Mouse (Mus musculus): Measurements from ENCODE around the gene Duoxa2. TPM values are rescaled to one million over a fixed set of nuclear protein-coding genes. Genes with fewer than 3 reads are reported as not detected.
A peak's percentile ranks its signal among the peaks of the same experiment; 100 is the strongest.

Duoxa2 gene
- polyA plus RNA-seq, 1 experiment from 2014 or later = 0.71 TPM

GRCm38 (mm10) chr2:122302574-122303241, 4.0 kb downstream of the Duoxa2 start:
- peak overlapping the region; percentile 67; the same call in 1 of the 2 replicates for H3K4me2 ChIP-seq (ENCODE audit: low read depth, low read length)
- H3K4me1 ChIP-seq (ENCODE audit: control insufficient read depth, insufficient read depth, low read length) = peaks cover 10% of the 10 kb centered on the region
- H3K27me3 ChIP-seq (replicated peaks; ENCODE audit: control insufficient read depth, insufficient read depth, low read length) = peaks cover 84% of the 10 kb centered on the region
- WGBS = 13% methylated on average over 9 of the region's 9 CpGs
- no peak overlapping the region for H3K9ac ChIP-seq (ENCODE audit: low read depth, low read length)
- H3K9me3 ChIP-seq (ENCODE audit: control insufficient read depth, low read length) = no peaks in the 10 kb centered on the region
- no peak overlapping the region for H3K27ac ChIP-seq (replicated peaks; ENCODE audit: low read depth, low read length)
- H3K36me3 ChIP-seq (ENCODE audit: control insufficient read depth, insufficient read depth, low read length) = no peaks in the 10 kb centered on the region
- ATAC-seq (ENCODE audit: low read depth) (no peak), DNase-seq (ENCODE audit: low spot score) (peak; percentile 81)
- no peak overlapping the region for H3K4me3 ChIP-seq (ENCODE audit: low read depth, low read length)

GRCm38 (mm10) chr2:122304544-122304943, 5.8 kb downstream of the Duoxa2 start:
- no peak overlapping the region for H3K9ac ChIP-seq (ENCODE audit: low read depth, low read length)
- no peak overlapping the region for H3K4me2 ChIP-seq (ENCODE audit: low read depth, low read length)
- WGBS = 86% methylated on average over 6 of the region's 6 CpGs
- H3K36me3 ChIP-seq (ENCODE audit: control insufficient read depth, insufficient read depth, low read length) = no peaks in the 10 kb centered on the region
- no peaks in the 10 kb centered on the region for H3K9me3 ChIP-seq (ENCODE audit: control insufficient read depth, low read length)
- peaks cover 74% of the 10 kb centered on the region for H3K27me3 ChIP-seq (replicated peaks; ENCODE audit: control insufficient read depth, insufficient read depth, low read length)
- H3K27ac ChIP-seq (replicated peaks; ENCODE audit: low read depth, low read length) = no peak overlapping the region
- no peak overlapping the region for H3K4me3 ChIP-seq (ENCODE audit: low read depth, low read length)
- H3K4me1 ChIP-seq (ENCODE audit: control insufficient read depth, insufficient read depth, low read length) = peaks cover 10% of the 10 kb centered on the region
- no peak for DNase-seq (ENCODE audit: low spot score)
- no peak for ATAC-seq (ENCODE audit: low read depth)

GRCm38 (mm10) chr2:122305097-122305892, 6.6 kb downstream of the Duoxa2 start:
- 73% methylated on average over 16 of the region's 16 CpGs for WGBS
- H3K4me1 ChIP-seq (ENCODE audit: control insufficient read depth, insufficient read depth, low read length) = peaks cover 10% of the 10 kb centered on the region
- no peak overlapping the region for H3K9ac ChIP-seq (ENCODE audit: low read depth, low read length)
- DNase-seq (ENCODE audit: low spot score) = no peak
- H3K4me3 ChIP-seq (ENCODE audit: low read depth, low read length) = no peak overlapping the region
- H3K27me3 ChIP-seq (replicated peaks; ENCODE audit: control insufficient read depth, insufficient read depth, low read length) = peaks cover 70% of the 10 kb centered on the region
- no peak overlapping the region for H3K4me2 ChIP-seq (ENCODE audit: low read depth, low read length)
- no peak overlapping the region for H3K27ac ChIP-seq (replicated peaks; ENCODE audit: low read depth, low read length)
- no peaks in the 10 kb centered on the region for H3K36me3 ChIP-seq (ENCODE audit: control insufficient read depth, insufficient read depth, low read length)
- H3K9me3 ChIP-seq (ENCODE audit: control insufficient read depth, low read length) = no peaks in the 10 kb centered on the region
- ATAC-seq (ENCODE audit: low read depth) = no peak

GRCm38 (mm10) chr2:122306184-122306583, 7.5 kb downstream of the Duoxa2 start:
- Histone ChIP-seq H3K4me2 (ENCODE audit: low read depth, low read length) (no peak overlapping the region), H3K9me3 (ENCODE audit: control insufficient read depth, low read length) (no peaks in the 10 kb centered on the region), H3K36me3 (ENCODE audit: control insufficient read depth, insufficient read depth, low read length) (no peaks in the 10 kb centered on the region), H3K4me1 (ENCODE audit: control insufficient read depth, insufficient read depth, low read length) (peaks cover 6% of the 10 kb centered on the region), H3K27ac (replicated peaks; ENCODE audit: low read depth, low read length) (no peak overlapping the region), H3K4me3 (ENCODE audit: low read depth, low read length) (no peak overlapping the region), H3K9ac (ENCODE audit: low read depth, low read length) (no peak overlapping the region), H3K27me3 (replicated peaks; ENCODE audit: control insufficient read depth, insufficient read depth, low read length) (peaks cover 66% of the 10 kb centered on the region)
- DNase-seq (ENCODE audit: low spot score) (peak; percentile 74), ATAC-seq (ENCODE audit: low read depth) (peak; percentile 42; the same call in 1 of the 2 replicates)
- 47% methylated on average over 4 of the region's 4 CpGs for WGBS

GRCm38 (mm10) chr2:122309647-122310046, 10.9 kb downstream of the Duoxa2 start:
- Histone ChIP-seq H3K4me3 (ENCODE audit: low read depth, low read length) (no peak overlapping the region), H3K4me1 (ENCODE audit: control insufficient read depth, insufficient read depth, low read length) (peaks cover 8% of the 10 kb centered on the region; the same call in 1 of the 2 replicates), H3K4me2 (ENCODE audit: low read depth, low read length) (no peak overlapping the region), H3K36me3 (ENCODE audit: control insufficient read depth, insufficient read depth, low read length) (no peaks in the 10 kb centered on the region), H3K27ac (replicated peaks; ENCODE audit: low read depth, low read length) (no peak overlapping the region), H3K9me3 (ENCODE audit: control insufficient read depth, low read length) (no peaks in the 10 kb centered on the region), H3K9ac (ENCODE audit: low read depth, low read length) (no peak overlapping the region), H3K27me3 (replicated peaks; ENCODE audit: control insufficient read depth, insufficient read depth, low read length) (peaks cover 65% of the 10 kb centered on the region)
- DNase-seq (ENCODE audit: low spot score) = no peak
- WGBS = 51% methylated on average over 3 of the region's 3 CpGs
- ATAC-seq (ENCODE audit: low read depth) = no peak

GRCm38 (mm10) chr2:122311561-122311960, 12.9 kb downstream of the Duoxa2 start:
- peaks cover 60% of the 10 kb centered on the region for H3K27me3 ChIP-seq (replicated peaks; ENCODE audit: control insufficient read depth, insufficient read depth, low read length)
- ATAC-seq (ENCODE audit: low read depth) = no peak
- 61% methylated on average over 2 of the region's 2 CpGs for WGBS

GRCm38 (mm10) chr2:122312722-122313417, 14.2 kb downstream of the Duoxa2 start:
- Histone ChIP-seq H3K27me3 (replicated peaks; ENCODE audit: control insufficient read depth, insufficient read depth, low read length) (peaks cover 56% of the 10 kb centered on the region), H3K4me3 (ENCODE audit: low read depth, low read length) (peak overlapping the region; percentile 32), H3K36me3 (ENCODE audit: control insufficient read depth, insufficient read depth, low read length) (no peaks in the 10 kb centered on the region), H3K9ac (ENCODE audit: low read depth, low read length) (no peak overlapping the region), H3K27ac (replicated peaks; ENCODE audit: low read depth, low read length) (no peak overlapping the region), H3K9me3 (ENCODE audit: control insufficient read depth, low read length) (no peaks in the 10 kb centered on the region), H3K4me1 (ENCODE audit: control insufficient read depth, insufficient read depth, low read length) (peaks cover 8% of the 10 kb centered on the region; the same call in 1 of the 2 replicates), H3K4me2 (ENCODE audit: low read depth, low read length) (peak overlapping the region; percentile 61)
- peak; percentile 77 for DNase-seq (ENCODE audit: low spot score)
- ATAC-seq (ENCODE audit: low read depth) = peak; percentile 47; the same call in 1 of the 2 replicates
- WGBS = 3% methylated on average over 27 of the region's 27 CpGs

More at GRCm38 (mm10) chr2:122311561-122311960, 12.9 kb downstream of the Duoxa2 start:
- Histone ChIP-seq H3K27ac (replicated peaks; ENCODE audit: low read depth, low read length) (no peak overlapping the region), H3K9me3 (ENCODE audit: control insufficient read depth, low read length) (no peaks in the 10 kb centered on the region), H3K9ac (ENCODE audit: low read depth, low read length) (no peak overlapping the region), H3K36me3 (ENCODE audit: control insufficient read depth, insufficient read depth, low read length) (no peaks in the 10 kb centered on the region), H3K4me3 (ENCODE audit: low read depth, low read length) (no peak overlapping the region), H3K4me2 (ENCODE audit: low read depth, low read length) (no peak overlapping the region), H3K4me1 (ENCODE audit: control insufficient read depth, insufficient read depth, low read length) (peaks cover 8% of the 10 kb centered on the region; the same call in 1 of the 2 replicates)
- DNase-seq (ENCODE audit: low spot score) = no peak

- Histone ChIP-seq H3K9me3 (ENCODE audit: control insufficient read depth, low read length) (no peaks in the 10 kb centered on the region), H3K36me3 (ENCODE audit: control insufficient read depth, insufficient read depth, low read length) (no peaks in the 10 kb centered on the region), H3K9ac (ENCODE audit: low read depth, low read length) (peak within 1 kb of the TSS; percentile 25; the same call in 1 of the 2 replicates), H3K4me1 (ENCODE audit: control insufficient read depth, insufficient read depth, low read length) (peaks cover 8% of the 10 kb centered on the region; the same call in 1 of the 2 replicates), H3K27me3 (replicated peaks; ENCODE audit: control insufficient read depth, insufficient read depth, low read length) (peaks cover 53% of the 10 kb centered on the region), H3K4me3 (ENCODE audit: low read depth, low read length) (peak within 1 kb of the TSS; percentile 32), H3K27ac (replicated peaks; ENCODE audit: low read depth, low read length) (no peak within 1 kb of the TSS), H3K4me2 (ENCODE audit: low read depth, low read length) (peak within 1 kb of the TSS; percentile 61)
- DNase-seq (ENCODE audit: low spot score) (no peak), ATAC-seq (ENCODE audit: low read depth) (peak; percentile 41; the same call in 1 of the 2 replicates)
- under 1% methylated on average over 24 of the region's 24 CpGs for WGBS
Observed at GRCm38 (mm10) chr2:122313536-122313935, 14.8 kb downstream of the Duoxa2 start, which contains the start of gene Duoxa1. Gene Duoxa1 (minus strand): TSS chr2:122313730.
